Mouse (Mus musculus) forebrain, embryonic 12.5 days (tissue): Measurements from ENCODE around the gene Dlx2. TPM values are rescaled to one million over a fixed set of nuclear protein-coding genes. Genes with fewer than 3 reads are reported as not detected.

Experiments
- ATAC-seq: fragments of 200-750 bp; cut with Nextera tagmentation; 2 replicates; pipeline ENCODE4 v1.8.0; 2017; ENCODE audit warnings: moderate TSS enrichment; ENCODE audit not compliant: low FRiP score
- H3K27ac ChIP-seq: fragments of 300-500 bp; sonication (generic); 2 replicates; pipeline ENCODE4 v1.5.1; 2016; ENCODE audit warnings: mild to moderate bottlenecking
- H3K27me3 ChIP-seq: fragments of 300-500 bp; sonication (generic); 2 replicates; pipeline ENCODE4 v1.6.1; 2016; ENCODE audit warnings: mild to moderate bottlenecking
- H3K36me3 ChIP-seq: fragments of 300-500 bp; sonication (generic); replicated peaks from 2 replicates; pipeline ENCODE4 v1.6.1; 2016; ENCODE audit warnings: mild to moderate bottlenecking
- H3K4me1 ChIP-seq: fragments of 300-500 bp; sonication (generic); 2 replicates; pipeline ENCODE4 v1.6.1; 2016
- H3K4me2 ChIP-seq: fragments of 300-500 bp; sonication (generic); 2 replicates; pipeline ENCODE4 v1.6.1; 2016; ENCODE audit warnings: mild to moderate bottlenecking, moderate library complexity
- H3K4me3 ChIP-seq: fragments of 300-500 bp; sonication (generic); replicated peaks from 2 replicates; pipeline ENCODE4 v1.5.1; 2016; ENCODE audit warnings: mild to moderate bottlenecking
- H3K9ac ChIP-seq: fragments of 300-500 bp; sonication (generic); 2 replicates; pipeline ENCODE4 v1.6.1; 2016; ENCODE audit warnings: mild to moderate bottlenecking
- H3K9me3 ChIP-seq: fragments of 300-500 bp; sonication (generic); 2 replicates; pipeline ENCODE4 v1.6.1; 2016
- WGBS: fragments of 180-500 bp; shearing (Covaris S2); methylation state at CpG from one replicate; pipeline ENCODE4 v1.1.7; 2016; 5-methylcytosine and 5-hydroxymethylcytosine counted together
- polyA plus RNA-seq: library from polyadenylated mRNA; unstranded; fragments of >200 nt; fragmentation: Nextera tagmentation; extraction: Ambion mirVana; gene quantifications from 2 replicates; pipeline ENCODE4 v1.2.1, GENCODE M21; 2016

Gene Dlx2
- polyA plus RNA-seq, 1 experiment from 2014 or later: 85.9 TPM

- peaks cover 69% of the 10 kb centered on the region for H3K27me3 ChIP-seq
- H3K27ac ChIP-seq: peak overlapping the region; percentile 96
- H3K4me2 ChIP-seq: peak overlapping the region; percentile 89
- H3K4me3 ChIP-seq: peak overlapping the region; percentile 67
- peaks cover 41% of the 10 kb centered on the region for H3K4me1 ChIP-seq
- no peaks in the 10 kb centered on the region for H3K9me3 ChIP-seq
- peak overlapping the region; percentile 82 for H3K9ac ChIP-seq
- 0 out of 2 replicates have a peak, but pooled peaks cover 4% of the 10 kb centered on the region for H3K36me3 ChIP-seq
- under 1% methylated on average over 59 of the region's 59 CpGs for WGBS
- ATAC-seq: peak; percentile 60
Observed at GRCm38 (mm10) chr2:71545882-71546639, 493 bp downstream of the Dlx2 start.

DNA sequence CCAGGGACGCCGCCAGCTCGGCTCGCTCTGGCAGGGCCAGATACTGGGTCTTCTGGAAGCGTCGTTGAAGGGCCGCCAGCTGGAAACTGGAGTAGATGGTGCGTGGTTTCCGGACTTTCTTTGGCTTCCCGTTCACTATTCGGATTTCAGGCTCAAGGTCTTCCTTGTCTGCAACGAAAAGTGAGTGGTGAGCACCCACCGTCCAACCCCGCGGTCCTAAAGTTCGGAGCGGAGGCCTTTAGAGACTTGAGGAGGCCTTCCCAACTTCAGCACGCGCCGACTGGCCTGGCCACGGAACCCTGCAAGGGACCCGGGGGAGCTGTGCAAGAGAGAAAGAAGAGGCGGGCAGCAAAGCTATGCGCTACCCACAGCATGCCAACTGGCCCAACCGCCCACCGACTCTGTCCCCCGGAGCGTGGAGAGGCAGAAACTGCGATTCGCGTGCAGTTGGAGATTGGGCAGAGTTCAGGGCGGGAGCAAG, 1.1 kb downstream of the Dlx2 start:
- ATAC-seq: no peak; the same call in 1 of the 2 replicates

DNA sequence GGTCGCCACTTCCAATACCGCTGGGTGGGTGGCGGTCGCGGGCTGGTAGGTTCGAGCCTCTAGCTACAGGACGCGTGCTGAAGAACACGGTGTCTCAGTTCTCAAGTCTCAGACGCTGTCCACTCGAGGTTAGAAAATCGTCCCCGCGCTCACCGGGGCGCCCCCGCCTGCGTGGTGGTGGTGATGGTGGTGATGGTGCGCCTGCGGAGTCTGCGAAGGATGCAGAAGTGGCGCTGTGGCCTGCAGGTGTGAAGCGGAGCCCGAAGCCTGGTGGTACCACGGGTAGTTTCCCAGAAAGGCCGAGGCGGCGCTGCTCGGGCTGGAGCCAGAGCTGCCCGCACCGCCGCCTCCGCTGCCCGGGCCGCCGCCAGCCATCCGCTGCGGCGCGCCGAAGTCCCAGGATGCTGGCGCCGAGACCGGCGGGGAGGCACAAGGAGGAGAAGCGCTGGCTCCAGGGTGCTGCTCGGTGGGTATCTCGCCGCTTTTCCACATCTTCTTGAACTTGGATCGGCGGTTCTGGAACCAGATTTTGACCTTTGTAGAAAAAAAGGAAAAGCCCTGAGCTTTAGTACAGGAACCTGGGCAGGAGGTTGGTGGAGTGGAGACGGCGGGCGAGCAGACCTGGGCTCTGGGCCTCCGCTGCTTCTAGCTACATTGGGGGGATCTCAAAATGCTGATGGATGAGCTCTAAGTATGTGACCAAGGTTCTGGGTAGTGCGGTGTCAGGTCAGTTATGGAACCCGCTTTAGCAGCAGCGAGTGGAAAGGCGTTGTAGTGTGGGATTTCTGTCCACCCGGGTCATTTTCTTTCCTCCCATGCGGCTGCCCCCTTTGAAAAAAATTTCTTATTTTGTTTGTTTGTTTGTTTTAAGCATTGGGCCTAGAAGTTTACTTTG, 1.9 kb downstream of the Dlx2 start:
- WGBS: under 1% methylated on average over 61 of the region's 61 CpGs
- Histone ChIP-seq H3K27ac (peak overlapping the region; percentile 96), H3K4me1 (peaks cover 50% of the 10 kb centered on the region)

More for the DNA sequence above, 1.1 kb downstream of the Dlx2 start:
- Histone ChIP-seq H3K9ac (peak overlapping the region; percentile 82), H3K4me3 (peak overlapping the region; percentile 67), H3K4me2 (peak overlapping the region; percentile 89), H3K27ac (peak overlapping the region; percentile 96), H3K36me3 (0 out of 2 replicates have a peak, but pooled peaks cover 4% of the 10 kb centered on the region), H3K9me3 (no peaks in the 10 kb centered on the region), H3K27me3 (peaks cover 69% of the 10 kb centered on the region), H3K4me1 (peaks cover 45% of the 10 kb centered on the region)
- under 1% methylated on average over 32 of the region's 32 CpGs for WGBS

GRCm38 (mm10) chr2:71543948-71544347, 2.6 kb downstream of the Dlx2 start:
- Histone ChIP-seq H3K4me2 (peak overlapping the region; percentile 89), H3K36me3 (0 out of 2 replicates have a peak, but pooled peaks cover 4% of the 10 kb centered on the region), H3K9ac (peak overlapping the region; percentile 82), H3K4me3 (peak overlapping the region; percentile 67), H3K4me1 (peaks cover 57% of the 10 kb centered on the region), H3K9me3 (no peaks in the 10 kb centered on the region), H3K27ac (peak overlapping the region; percentile 96), H3K27me3 (peaks cover 69% of the 10 kb centered on the region)
- no peak for ATAC-seq
- WGBS: 2% methylated on average over 20 of the region's 20 CpGs

More for the DNA sequence above, 1.9 kb downstream of the Dlx2 start:
- Histone ChIP-seq H3K27me3 (peaks cover 69% of the 10 kb centered on the region), H3K36me3 (0 out of 2 replicates have a peak, but pooled peaks cover 4% of the 10 kb centered on the region), H3K9me3 (no peaks in the 10 kb centered on the region), H3K9ac (peak overlapping the region; percentile 82), H3K4me3 (peak overlapping the region; percentile 67), H3K4me2 (peak overlapping the region; percentile 89)
- no peak for ATAC-seq

- Histone ChIP-seq H3K9ac (peak overlapping the region; percentile 82), H3K4me1 (peaks cover 61% of the 10 kb centered on the region)
- WGBS: 2% methylated on average over 9 of the region's 9 CpGs
Observed at GRCm38 (mm10) chr2:71543531-71543930, 3.0 kb downstream of the Dlx2 start.

DNA sequence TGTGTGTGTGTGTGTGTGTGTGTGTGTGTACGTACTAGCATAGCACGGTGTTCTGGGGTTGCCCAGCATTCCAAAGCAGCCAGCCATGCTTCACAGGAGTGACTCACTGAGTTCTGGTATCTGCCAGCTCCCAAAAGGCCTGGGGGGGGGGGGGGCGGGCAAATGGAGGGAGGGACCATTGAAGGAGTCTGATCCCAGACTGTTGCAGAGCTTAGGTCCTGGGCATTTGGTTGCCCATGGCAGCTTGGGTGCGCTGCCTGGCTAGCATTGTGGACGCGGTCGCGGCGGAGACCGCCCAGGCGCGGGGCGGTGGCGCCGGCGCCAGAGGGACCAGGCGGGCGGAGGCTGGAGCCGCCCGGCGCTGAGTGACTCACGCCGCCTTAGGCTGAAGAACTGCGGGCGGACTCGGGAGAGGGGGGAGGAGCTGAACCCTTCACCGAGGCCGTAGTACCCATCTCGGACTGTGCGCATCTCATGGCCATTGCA, 3.7 kb downstream of the Dlx2 start:
- Histone ChIP-seq H3K4me2 (peak overlapping the region; percentile 89), H3K36me3 (0 out of 2 replicates have a peak, but pooled peaks cover 4% of the 10 kb centered on the region), H3K9ac (peak overlapping the region; percentile 82), H3K4me1 (peaks cover 61% of the 10 kb centered on the region), H3K27me3 (peaks cover 72% of the 10 kb centered on the region), H3K4me3 (peak overlapping the region; percentile 67), H3K27ac (peak overlapping the region; percentile 92), H3K9me3 (no peaks in the 10 kb centered on the region)
- WGBS: under 1% methylated on average over 29 of the region's 30 CpGs
- ATAC-seq: peak; percentile 10; the same call in 1 of the 2 replicates

More at GRCm38 (mm10) chr2:71543531-71543930, 3.0 kb downstream of the Dlx2 start:
- Histone ChIP-seq H3K36me3 (0 out of 2 replicates have a peak, but pooled peaks cover 4% of the 10 kb centered on the region), H3K9me3 (no peaks in the 10 kb centered on the region), H3K4me3 (peak overlapping the region; percentile 67), H3K4me2 (peak overlapping the region; percentile 89), H3K27ac (peak overlapping the region; percentile 96), H3K27me3 (peaks cover 69% of the 10 kb centered on the region)
- ATAC-seq: no peak

GRCm38 (mm10) chr2:71542227-71542815, 4.2 kb downstream of the Dlx2 start:
- ATAC-seq: no peak
- Histone ChIP-seq H3K4me1 (peaks cover 61% of the 10 kb centered on the region), H3K36me3 (0 out of 2 replicates have a peak, but pooled peaks cover 4% of the 10 kb centered on the region), H3K9me3 (no peaks in the 10 kb centered on the region), H3K4me3 (peak overlapping the region; percentile 67), H3K27ac (peak overlapping the region; percentile 92), H3K4me2 (peak overlapping the region; percentile 89), H3K27me3 (peaks cover 73% of the 10 kb centered on the region), H3K9ac (peak overlapping the region; percentile 82)
- 1% methylated on average over 11 of the region's 11 CpGs for WGBS

DNA sequence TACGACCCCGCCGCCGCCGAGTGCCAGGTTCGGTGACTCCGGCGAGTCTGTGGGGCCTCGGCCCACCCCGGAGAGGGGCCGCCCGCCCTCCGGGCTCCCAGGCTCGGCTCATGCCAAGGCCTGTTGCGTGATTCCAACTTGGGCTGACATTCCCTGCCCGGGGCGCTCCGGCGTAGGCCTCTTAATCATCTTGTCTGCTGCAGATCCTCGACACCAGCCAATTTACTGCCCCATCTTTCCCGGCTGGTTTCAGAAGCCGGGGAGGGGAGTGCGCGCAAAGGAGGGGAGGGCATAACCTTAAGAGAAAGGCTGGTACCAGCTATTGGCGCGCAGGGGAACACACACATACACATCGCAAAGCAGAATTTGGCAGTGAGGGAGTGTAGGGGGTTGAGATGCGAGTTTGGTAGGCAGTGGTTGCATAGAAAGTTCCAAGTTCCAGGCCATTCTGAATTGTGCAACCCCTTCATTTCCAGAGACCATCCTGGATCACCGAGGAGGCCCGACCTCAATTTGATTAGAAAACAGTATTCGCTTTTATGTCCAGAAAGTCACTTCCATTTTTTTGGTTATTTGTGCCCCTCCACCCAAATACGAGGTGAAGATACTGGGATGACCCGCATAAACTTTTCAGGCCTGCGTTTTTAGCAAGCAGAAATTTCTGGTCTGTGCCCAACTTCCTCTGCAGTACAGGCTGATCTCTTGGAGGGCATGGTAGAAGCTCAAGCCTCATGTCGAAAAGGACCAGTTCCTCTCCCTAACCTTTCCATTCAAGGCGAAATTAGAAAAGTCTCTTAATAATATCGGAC, 4.9 kb downstream of the Dlx2 start:
- peak overlapping the region; percentile 67 for H3K4me3 ChIP-seq
- H3K36me3 ChIP-seq: 0 out of 2 replicates have a peak, but pooled peaks cover 4% of the 10 kb centered on the region
- ATAC-seq: peak; percentile 12; the same call in 1 of the 2 replicates
- H3K4me2 ChIP-seq: peak overlapping the region; percentile 89
- peak overlapping the region; percentile 82 for H3K9ac ChIP-seq
- H3K27ac ChIP-seq: peak overlapping the region; percentile 92
- WGBS: 1% methylated on average over 37 of the region's 37 CpGs
- H3K9me3 ChIP-seq: no peaks in the 10 kb centered on the region
- peaks cover 56% of the 10 kb centered on the region for H3K4me1 ChIP-seq
- H3K27me3 ChIP-seq: peaks cover 80% of the 10 kb centered on the region

DNA sequence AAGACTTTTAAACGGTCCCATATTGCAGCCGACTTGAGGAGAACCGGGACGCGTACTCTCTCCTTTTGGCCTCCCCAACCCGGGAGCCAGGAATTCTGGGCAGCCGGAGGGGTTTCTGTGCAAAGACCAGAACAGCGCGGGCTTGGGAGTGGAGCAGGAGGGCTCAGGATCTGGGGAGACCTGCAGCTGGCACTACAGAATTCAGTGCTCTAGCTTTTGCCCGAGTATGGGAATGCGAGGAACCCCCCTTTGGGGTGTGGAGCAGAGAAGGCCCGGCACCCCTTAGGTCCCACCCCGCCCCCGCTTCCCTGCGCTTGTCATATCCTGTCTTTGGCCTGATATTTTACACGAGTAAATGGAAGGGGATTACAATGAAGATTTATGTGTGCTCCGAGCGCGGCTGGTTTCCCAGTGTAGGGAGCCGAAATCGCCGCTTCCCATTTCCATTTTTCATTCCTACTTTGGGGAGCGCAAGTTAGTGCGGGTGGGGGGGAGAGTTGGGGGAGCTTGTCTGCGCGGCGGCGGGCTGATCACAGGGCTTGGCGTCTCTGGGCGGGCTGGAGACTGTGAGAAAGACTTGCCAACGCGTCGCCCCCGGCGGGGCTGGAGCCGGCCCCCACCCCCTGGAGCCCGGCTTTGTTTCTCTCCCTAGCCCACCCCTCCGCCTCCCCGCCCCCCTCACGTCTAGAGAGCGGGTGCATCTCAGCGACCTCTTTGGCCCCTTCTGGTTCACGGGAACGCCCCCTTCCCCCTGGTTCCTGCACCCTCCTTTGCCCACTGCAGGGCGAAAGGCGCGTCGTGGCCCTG, 5.7 kb downstream of the Dlx2 start:
- under 1% methylated on average over 47 of the region's 48 CpGs for WGBS
- peak overlapping the region; percentile 67 for H3K4me3 ChIP-seq
- H3K9ac ChIP-seq: peak overlapping the region; percentile 56
- H3K4me1 ChIP-seq: peaks cover 49% of the 10 kb centered on the region
- no peak; the same call in 1 of the 2 replicates for ATAC-seq
- peaks cover 87% of the 10 kb centered on the region for H3K27me3 ChIP-seq
- 0 out of 2 replicates have a peak, but pooled peaks cover 4% of the 10 kb centered on the region for H3K36me3 ChIP-seq
- H3K9me3 ChIP-seq: no peaks in the 10 kb centered on the region
- H3K27ac ChIP-seq: peak overlapping the region; percentile 92
- H3K4me2 ChIP-seq: peak overlapping the region; percentile 89
